Mouse (Mus musculus): ENCODE data around the gene Gtpbp8.

The Gtpbp8 gene

DNA sequence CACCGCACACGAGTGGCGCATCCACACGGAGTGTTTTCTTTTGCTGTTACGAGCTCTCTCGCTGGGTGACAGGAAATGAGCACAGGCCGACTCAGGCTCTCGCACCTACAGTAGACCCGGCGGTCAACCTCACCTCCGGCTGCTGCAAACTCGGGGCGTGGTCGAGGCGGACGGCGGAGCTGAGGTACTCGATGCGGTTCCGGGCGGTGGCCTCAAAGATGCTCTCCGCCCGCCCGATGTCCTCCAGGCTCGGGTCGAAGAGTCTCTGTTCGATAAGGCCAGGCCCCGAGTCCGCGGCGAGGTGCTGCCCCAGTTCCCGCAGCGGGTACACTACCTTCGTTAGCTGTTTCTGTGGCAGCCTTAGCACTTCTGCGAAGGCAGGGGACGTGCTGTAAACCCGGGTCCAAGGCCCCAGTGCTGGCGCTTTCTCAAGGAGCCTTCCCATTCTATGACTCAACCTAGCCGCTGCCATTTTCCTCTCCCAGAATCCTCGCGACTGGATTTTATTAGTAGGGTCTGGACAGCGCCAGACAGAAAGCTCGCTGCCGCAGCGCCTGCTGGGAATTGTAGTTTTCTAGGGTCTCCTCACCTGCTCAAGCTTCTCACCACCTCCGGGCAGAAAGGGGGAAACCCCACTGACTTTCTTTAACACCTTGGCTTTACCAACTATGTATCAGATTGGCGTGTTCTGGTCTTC is at the start of gene Gtpbp8:
Gene Gtpbp8 (minus strand): TSS at position 498 of the 697 bp plus-strand sequence.
- peak; percentile 81 for DNase-seq (ENCODE audit: low spot score)

DNA sequence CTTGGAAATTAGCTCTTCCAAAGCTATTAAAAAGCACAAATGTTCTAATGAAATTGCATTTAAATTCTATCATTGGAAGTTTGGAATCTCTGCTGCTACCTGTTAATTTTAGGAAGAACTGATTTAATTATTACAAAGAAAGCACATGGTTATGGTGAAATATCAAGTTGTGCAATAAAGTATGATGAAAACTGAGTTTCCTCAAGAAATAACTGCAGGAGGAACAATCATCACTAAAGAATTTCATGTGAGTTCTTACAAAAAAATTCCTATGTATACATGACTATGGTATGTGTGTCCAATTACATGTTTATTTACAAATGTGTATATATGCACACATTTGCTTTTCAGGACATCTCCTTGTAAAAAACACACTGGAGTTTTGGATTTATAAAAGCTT is 48.3 kb upstream of the Gtpbp8 start:
- no peak for DNase-seq (ENCODE audit: low spot score)

DNA sequence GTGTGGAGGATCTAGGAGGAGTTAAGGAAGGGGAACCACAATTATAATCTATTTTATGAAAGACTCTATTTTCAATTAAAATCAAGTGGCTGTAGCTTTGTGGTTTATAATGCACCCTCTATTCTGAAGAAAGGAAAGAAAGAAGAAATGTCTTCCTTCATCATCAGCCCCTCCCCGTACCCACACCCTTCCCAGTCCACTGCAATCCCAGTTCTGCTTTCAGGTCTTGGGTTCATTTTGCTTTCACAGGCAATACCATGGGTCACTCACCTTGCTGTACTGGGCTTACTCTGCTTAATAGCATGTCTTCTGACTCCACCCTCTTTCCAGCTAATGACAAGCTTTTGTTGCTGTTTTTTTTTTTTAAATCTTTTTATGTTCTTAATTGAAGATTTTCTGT is 40.8 kb upstream of the Gtpbp8 start:
- DNase-seq (ENCODE audit: low spot score), result no peak

DNA sequence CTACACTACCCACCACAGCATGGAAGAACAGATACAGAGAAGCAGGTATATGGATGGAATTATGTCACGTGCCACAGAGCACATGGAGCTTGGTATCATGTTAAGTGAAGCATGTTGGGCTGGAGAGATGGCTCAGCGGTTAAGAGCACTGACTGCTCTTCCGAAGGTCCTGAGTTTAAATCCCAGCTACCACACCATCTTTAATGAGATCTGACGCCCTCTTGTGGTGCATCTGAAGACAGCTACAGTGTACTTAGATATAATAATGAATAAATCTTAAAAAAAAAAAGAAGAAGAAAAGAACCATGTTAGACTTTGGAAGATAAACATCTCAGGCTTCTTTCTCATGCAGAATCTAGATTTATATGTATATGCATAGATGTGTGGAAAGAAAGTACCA is 34.6 kb upstream of the Gtpbp8 start:
- no peak for DNase-seq (ENCODE audit: low spot score)

DNA sequence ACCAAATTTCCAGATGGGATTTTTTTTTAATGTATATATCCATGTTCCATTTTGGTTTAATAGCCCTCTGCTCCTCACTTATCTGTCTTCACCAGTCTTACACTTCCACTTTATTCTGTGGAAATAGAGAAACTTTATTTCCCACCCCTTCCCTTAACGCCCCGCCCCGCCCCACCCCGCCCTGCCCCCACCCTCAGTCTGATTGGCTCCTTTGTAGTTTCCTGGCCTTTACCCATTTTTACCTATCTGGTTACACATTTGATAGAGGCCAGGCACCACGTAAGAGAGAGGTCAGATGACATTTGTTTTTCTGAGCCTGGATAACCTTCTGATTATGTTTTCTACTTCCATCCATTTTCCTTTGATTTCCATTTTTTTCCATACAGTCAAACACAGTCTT is 33.3 kb upstream of the Gtpbp8 start:
- peak; percentile 23 for DNase-seq (ENCODE audit: low spot score)

DNA sequence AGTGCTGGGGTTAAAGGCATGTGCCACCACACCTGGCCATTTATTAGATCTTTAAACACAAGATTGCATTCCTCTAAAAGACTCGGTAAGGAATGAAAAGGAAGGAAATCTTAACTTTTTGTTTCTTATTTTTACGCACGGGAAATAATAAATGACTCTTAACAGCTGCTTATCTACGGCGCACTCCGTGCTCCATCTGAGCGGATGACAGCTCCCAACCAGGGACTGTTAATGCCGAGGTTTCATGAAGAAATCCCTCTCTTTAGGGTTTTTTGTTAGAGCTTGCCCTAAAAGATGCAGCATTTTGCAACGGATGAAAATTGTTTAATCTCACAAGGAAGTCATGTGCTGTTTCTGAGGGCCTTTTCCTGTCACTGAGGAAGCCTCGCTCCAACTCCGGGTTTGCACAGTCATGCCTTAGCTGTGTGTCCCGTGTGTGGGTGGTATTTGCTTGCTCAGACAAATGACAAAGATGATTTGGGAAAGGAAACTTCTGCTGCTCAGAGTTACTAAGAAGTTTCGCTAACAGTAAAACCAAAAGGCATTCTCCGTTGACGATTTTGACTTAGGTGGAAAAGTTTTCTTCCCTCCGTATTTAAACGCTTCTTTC is 32.5 kb upstream of the Gtpbp8 start:
- peak; percentile 56 for DNase-seq (ENCODE audit: low spot score)

DNA sequence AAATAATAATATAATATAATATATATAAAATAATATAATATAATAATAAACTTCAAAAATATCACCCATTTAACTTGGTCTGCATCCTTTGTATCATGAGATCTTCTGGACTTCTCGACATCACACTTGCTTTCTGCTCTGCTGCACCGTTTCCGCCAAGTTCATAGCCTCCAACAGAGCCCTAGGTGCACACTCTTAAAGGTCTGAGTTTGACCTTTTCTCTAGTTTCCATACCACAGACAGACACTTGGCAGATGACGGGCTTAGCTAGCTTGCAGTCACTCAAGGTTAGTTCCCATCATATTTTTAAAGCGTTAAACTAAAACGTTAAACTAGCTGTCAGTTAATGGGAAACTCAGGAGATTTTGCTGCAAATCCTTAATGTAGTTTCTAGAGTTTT is 28.0 kb upstream of the Gtpbp8 start:
- no peak for DNase-seq (ENCODE audit: low spot score)

DNA sequence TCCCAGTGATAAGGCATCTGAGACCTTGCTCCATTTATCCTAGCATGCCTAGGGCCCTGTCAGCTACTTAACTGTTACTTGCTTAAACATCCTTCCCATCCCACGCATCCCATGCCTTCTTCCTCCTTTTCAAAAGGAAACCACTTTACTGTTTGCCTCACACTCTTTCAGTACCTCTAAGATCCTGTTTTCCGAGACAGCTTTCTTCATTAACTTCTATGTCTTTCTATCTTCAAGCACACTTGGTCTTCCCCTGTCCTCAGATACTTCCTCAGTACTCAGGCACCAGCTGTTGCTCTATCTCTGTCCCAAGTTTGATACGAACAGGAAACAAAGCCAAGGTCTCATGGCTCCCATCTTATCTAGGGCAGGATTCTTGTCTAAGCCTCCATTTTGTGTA is 27.5 kb upstream of the Gtpbp8 start:
- no peak for DNase-seq (ENCODE audit: low spot score)

DNA sequence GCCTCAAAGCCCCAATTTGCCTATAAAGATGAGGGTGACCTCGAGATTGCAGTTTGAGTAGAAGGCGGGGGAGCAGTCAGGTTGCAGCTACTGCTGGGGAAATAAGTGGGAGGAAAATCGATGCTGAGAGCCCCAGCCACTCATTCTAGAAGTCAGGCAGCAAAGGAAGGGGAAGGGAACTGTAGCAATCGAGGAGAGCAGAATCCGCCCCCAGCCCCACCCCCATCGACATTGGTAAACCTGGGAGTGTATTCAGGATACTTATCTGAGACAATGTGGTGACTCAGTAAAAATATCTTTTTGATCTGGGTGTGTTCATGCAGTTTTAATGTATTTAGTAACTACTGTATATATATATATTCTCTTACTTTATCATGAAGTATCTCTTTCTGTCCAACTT is 26.4 kb upstream of the Gtpbp8 start:
- DNase-seq (ENCODE audit: low spot score), result no peak

DNA sequence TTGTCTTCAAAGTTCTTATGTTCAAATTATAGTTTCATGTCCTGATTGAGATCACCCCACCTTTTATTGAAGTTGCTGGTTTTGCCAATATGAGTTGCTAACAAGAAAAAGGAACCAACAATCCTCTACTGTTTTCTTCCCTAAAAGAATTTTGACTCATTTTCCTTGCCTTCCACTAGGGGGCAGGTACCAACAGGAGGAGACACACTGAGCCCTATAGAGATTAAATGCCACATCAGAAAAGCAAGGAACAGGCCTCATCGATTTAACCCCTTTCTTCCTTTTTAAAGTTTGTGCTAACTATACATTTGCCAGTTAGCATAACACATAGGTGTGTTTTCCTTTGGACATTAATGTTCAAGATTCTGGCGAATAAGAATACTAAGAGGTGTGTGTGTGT is 21.8 kb upstream of the Gtpbp8 start:
- no peak for DNase-seq (ENCODE audit: low spot score)

DNA sequence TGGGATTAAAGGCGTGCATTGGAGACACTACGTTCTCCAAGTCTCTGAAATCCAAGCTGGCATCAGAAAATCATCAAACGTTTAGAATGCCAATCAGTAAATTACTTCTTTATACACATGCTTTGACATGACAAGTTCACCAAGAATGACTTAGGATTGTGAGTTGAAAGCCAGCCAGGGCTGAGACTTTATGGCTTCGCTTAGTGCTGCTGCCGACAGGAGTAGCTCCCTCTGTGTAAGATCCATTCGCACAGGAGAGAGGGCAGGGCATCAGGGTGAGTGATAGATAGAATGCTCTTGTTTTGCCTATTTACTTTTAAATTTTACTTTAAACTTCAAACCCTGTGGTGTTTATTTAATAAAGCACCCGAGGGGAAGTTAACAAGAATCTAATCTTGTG is 21.3 kb upstream of the Gtpbp8 start:
- DNase-seq (ENCODE audit: low spot score), result no peak

DNA sequence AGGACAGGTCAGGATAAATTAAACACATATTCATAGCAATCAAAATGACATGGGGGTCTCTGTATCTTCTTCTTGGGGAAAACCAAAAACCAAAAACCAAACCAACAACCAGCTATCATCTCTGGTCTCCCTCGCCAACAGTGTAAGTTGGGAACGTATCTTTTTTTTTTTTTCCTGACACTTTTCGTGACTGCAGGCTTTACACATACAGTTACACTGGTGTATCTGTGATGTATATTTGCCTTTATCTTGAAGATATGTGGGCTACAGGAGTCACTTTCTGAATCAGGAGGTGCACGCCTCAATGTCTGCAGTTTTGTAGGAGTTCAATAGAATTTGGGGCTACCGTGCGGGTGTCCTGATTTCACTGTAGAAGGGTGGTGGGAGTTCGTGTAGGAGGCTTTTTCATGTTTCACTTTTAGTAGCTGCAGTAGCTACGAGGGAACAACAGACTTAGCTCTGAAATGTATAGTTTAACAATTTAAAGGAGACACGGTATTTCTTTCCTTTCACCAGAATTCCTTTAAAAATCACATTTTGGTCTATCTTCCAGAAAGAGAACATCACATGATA is 20.2 kb upstream of the Gtpbp8 start:
- DNase-seq (ENCODE audit: low spot score), result no peak

DNA sequence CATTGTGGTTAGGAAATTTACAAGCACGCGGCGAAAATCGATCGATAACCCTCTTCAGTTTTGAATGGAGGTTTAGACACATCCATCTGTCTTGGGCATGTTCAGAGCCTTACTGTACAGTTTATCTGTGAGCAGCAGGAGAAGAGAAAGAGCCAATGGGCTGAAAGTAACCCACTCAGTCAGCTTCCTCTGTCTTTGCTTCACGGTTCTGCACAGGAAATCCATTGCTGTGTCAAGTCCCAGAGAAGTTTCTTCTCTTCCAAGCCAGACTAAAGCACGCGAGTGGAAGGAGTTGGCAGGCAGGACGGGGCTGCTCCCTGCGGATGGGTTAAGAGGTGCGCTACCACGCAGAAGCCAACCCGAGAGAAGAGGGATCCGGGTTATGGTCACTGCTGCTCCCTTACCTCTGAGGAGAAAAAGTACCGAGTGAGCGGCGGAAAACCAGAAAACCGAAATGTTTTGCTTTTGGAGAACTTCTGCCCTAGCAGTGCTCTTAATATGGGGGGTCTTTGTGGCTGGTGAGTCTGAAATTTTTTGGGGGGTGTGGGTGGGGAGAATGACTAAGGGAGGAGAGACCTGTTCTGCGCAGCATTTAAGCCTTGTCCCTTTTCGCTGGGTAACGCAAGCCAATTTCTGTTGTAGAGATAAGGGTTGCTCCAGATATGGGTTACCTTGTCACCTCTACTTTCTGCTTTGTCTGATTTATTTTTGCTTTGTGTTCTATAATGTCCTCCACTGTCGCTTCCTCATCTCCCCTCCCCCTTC is 19.6 kb upstream of the Gtpbp8 start, which contains the start of gene Cd200r1:
Gene Cd200r1 (plus strand): TSS at position 182 of the 765 bp plus-strand sequence.
- peak; percentile 32 for DNase-seq (ENCODE audit: low spot score)

DNA sequence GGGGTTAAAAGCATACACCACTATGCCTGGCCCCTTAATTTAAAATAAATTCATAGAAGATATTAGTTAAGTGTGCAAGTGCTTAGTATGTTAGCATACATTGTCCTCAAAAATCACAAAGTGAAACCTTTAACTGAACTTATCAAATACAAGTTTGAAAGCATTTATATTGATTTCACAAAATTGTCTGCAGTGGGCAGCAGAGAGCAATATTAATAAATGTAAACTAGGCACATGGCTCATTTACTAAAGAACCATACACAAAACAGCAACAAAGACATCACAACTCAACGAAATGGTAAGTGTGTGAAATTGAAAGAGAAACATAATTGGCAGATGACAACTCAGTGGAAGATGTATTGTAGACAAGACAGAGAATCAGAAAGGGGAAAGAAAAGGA is 15.6 kb upstream of the Gtpbp8 start:
- DNase-seq (ENCODE audit: low spot score), result no peak

DNA sequence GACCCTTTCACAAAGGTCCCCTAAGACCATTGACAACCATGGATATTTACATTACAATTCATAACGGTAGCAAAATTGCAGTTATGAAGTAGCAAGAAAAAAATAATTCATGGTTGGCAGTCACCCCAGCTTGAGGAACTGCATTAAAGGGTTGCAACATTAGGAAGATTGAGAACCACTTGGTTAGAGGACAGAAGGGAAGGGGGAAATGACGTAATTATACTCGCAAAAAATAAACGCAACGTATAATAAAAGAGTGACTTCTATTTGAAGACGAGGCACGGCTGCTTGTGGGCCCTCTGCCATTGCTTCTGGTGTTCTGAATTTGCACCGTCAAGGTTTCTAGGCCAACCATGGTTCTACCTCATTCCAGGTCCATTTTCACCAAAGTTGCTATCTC is 11.5 kb upstream of the Gtpbp8 start:
- no peak for DNase-seq (ENCODE audit: low spot score)

DNA sequence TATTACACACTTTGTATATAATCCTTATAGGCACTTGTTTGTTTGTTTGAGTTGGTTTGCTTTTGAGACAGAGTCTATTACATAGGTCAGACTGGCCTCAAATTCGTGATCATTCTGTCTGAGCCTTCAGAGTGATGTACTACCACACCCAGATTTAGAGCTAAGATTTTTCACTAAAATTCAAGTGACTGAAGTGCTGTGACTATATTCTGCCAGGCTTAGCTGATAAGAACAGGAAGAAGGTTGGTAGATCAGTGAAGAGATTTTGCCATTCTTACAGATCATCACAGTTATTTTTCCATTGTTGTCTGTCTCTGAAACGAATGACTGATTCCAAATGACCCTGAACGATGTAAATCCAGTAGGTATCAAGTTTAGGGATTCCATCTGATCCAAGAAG is 1.8 kb upstream of the Gtpbp8 start:
- no peak for DNase-seq (ENCODE audit: low spot score)

DNA sequence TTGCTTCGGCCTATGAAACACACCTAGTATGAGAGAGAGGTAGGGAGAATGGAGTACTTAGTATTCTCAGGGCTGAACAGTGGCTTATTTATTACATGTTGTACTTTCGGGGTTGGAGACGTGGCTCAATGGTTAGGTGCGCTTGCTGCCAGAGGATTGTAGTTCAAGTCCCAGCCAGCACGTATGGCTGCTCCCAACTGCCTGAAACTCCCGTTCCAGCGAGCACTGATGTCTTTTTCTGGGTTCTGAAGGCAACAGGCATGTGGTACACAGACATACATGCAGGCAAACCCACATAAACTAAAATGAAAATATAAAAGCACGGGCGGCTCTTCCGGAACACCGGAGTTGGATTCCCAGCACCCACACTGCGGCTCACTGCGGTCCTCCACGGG is 695 bp downstream of the Gtpbp8 start:
- no peak for DNase-seq (ENCODE audit: low spot score)

DNA sequence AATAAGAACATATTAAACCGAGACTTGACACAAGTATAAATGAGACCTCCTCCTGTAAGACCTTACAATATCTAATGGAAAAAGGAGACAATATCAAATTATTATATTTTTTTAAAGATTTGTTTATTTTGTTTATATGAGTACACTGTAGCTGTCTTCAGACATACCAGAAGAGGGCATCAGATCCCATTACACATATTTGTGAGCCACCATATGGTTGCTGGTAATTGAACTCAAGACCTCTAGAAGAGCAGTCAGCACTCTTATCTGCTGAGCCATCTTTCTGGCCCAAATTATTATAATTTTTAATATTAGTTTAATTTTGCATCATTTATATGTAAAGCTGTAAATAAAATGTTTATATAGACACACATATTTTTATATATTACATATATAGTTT is 3.4 kb downstream of the Gtpbp8 start:
- DNase-seq (ENCODE audit: low spot score), result no peak

DNA sequence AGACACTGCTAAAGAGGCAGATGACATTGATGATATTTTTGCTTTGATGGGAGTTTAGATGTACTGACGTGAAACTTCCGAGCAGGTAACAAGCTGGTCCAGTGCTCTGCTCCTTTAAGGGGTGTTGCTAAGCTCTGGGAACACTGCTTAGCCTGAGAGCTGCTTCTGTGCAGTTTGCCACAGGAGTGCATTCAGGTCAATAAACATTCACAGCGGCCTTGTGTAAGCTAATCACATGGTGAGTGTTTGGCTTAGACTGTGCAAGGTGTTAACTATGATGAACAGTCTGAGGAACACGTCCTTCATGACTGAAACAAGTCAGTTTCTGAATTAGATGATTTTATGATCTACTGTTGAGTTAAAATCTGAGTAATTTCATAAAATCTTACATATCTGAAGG is 10.0 kb downstream of the Gtpbp8 start:
- no peak for DNase-seq (ENCODE audit: low spot score)

DNA sequence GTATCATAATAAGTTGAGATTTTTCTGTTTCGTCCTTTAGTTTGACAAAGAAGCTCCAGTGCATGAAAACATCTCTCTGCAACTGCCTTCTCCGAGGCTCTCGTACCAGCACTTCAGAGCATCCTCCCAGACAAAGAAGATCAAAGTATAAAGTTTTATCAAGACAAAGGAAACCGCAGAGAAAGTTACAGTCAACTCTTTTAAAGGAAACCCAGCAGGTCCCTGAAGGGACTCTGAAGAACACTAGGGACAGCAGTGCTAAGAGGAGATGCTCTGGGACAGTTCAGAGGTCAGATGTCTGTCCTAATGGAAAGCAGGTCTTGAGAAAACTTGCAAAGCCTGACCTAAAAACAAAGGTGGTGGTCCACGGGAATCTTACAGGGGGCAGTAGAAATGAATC is 10.5 kb downstream of the Gtpbp8 start:
- no peak for DNase-seq (ENCODE audit: low spot score)

DNA sequence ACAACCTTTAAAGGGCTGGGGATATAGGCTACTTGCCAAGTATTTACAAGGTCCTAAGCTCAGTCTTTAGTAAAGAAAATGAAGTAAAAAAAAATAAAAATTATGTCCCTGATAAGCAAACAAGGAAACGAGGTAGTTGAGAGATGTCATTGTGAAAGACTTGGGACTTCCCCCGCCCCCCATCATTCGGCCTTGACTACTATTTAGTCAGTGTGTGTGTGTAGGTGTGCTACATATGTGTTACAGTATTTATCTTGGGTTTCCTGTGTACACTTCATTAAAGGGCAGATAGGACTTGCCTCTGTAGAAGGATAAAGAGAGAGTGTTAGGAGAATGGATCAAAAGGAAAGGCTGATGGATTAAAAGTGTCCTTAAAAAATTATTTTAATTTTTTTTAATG is 12.1 kb downstream of the Gtpbp8 start:
- no peak for DNase-seq (ENCODE audit: low spot score)

DNA sequence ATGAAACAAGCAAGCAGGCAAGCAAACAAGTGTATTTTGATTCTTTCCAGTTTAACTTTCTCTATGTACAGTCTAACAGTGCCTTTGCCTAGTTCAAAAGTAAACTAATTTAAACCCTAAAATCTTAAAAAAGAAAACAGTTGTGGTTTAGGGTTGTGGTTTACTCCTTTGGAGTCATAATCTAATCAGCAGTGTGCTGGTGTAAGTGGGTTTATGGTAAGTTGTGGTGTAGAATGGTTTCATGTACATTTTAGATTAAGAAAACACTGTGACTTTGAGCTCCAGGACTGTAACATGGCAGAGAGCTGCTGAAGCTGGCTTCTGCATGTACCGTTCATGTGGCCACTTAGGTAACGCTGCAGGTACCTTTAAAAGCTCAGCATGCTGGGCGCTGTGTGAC is 18.6 kb downstream of the Gtpbp8 start:
- DNase-seq (ENCODE audit: low spot score), result no peak
